Mouse (Mus musculus) lung, adult 10 weeks (tissue): Measurements from ENCODE around the gene Kbtbd4. TPM values are rescaled to one million over a fixed set of nuclear protein-coding genes. Genes with fewer than 3 reads are reported as not detected.

Experiments
- polyA plus RNA-seq: library from polyadenylated mRNA; stranded (reverse); fragments of 350-450 nt; fragmentation: Illumina TruSeq; extraction: RNeasy Lipid Tissue Mini Kit (QIAGEN cat#74804); gene quantifications from one replicate; pipeline ENCODE4 v1.2.3, GENCODE M21; 2014; ENCODE audit warnings: low read depth, low replicate concordance; ENCODE audit not compliant: insufficient read depth

Gene Kbtbd4
- 9.1 TPM for polyA plus RNA-seq

DNA sequence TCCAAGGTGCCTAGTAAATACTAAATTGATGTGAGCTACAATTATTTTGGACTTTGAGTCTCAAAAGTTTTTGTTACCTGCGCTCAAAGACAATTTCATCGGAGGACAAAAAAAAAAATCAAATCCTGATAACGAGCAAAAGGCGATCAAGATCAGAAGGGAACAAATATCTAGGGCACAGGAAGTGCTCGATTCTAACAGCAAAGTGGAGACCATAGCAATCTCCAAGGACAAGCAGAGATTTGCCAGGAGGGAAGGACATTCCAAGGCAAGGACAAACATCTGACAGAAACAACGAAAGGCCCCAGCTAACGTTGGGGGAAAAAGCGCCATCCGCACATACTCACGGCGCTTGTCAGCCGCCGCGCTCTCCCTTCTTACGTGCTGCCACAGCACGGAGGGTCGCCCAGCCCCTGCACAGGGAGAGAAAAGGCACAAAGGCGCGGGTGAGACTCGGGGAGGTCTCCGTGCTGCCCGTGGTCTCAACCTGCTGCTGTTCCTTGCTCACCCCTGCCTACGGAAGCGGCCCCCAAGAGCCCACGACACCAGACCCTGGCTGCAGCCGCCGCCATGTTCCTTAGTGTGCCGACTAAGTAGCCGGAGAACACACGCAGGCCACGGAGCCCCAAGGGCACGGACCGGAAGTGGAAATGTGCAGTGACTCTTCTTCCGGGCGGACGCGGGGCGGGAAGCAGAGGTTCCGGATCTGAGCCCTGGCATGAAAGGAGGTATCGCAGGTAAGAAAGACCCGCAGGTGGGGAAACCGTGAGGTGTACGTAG lies at the start of gene Kbtbd4, which contains the start of gene Ndufs3:
Gene Kbtbd4, plus strand, starts transcription at position 665 of the 780 bp plus-strand sequence.
Gene Ndufs3, minus strand, starts transcription at position 752 of the 780 bp plus-strand sequence.

DNA sequence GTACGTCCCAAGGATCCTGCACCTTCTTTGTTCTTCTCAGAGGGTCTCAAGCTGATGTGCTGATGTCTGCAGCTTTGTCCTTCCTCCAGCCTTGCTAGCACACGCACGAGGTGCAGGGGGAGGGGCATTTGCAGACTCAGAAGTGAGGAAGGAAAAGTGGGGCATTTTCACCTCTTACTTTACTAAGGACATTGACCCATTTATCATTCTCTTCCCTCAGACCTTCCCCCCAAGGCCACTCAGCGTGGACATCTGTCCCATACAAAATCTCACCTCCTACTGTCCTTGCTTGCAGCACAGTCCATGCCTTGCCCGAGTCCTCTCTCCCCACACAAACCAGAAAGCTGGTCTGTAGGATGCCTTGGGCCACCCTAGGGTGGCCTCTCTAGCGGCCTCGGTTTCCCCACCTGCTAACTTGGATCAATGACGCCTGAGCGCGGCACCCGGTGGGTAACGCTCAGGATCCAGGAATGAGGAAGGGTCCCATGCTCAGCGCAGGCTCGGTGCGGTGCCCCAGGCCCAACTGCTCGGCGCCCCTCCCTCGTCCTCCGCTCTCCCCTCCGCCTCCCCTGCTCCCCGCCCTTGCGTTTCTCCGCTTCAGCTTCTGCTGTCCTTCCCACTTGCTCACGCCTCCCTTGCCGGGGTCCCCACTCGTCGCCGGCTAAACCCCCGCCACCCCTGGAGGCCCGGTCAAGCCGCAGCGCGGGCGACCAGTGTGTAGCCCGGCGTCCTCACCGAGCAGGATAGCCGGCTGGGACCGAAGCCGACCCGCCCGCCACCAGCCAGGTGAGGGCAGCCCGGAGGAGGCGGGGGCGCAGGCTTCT lies 19.1 kb upstream of the Kbtbd4 start, which contains the start of gene C1qtnf4:
Gene C1qtnf4, plus strand, starts transcription at position 643 of the 824 bp plus-strand sequence.

DNA sequence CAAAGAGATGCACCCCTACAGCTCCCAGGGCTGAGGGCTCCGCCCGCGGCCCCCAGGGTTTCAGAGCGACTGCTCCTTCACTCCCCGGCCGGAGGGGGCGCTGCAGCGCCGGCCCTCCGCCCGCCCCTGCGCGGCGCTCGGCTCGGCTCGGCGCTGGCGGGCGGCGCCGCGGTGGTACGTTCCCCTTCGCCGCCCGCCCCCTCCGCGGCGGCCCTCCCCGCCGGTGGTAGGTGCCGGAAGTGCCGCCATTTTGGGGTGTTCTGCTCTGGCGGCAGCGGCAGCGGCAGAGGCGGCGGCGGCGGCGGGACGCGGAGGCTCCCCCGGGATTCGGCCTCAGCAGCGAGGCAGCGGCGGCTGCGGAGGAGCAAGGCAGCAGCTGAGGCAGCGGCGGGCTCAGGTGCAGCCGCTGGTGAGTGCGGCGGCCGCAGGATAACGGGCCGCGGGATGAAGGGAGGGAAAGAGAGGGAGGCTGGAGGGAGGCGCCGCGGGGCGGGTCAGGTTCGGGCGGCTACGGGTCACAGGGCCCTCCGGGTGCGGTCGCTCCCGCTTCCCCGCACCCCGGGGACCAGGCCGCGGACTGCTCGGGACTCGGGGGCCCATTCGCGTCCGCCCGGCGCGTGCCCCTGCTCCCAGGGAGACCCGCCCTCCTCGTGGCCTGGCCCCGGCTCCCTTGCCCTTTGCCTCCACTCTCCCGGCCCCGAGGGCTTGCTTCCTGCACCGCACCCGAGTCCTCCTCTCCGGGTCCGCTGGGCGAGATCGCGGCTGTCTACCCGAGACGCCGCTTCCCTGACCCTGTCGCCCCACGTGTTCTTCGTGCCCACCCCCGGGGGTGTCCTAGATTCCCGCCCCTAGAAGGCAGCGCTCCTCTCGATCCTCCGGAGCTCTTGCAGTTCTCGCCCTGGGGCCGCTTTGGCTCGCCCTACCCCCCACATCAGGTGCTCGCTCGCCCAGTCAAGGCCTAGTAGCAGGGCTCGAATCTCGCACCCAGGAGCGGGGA lies 36.0 kb downstream of the Kbtbd4 start, which contains the start of gene Celf1:
Gene Celf1, plus strand, starts transcription at position 150 of the 997 bp plus-strand sequence.

Other genes with a start within 250 kb of the Kbtbd4 start
- 8.8 TPM for gene Nup160, start 227.5 kb upstream of the Kbtbd4 start, polyA plus RNA-seq
- 14.6 TPM for gene Fnbp4, start 159.4 kb upstream of the Kbtbd4 start, polyA plus RNA-seq
- 2.5 TPM for gene Agbl2, start 122.0 kb upstream of the Kbtbd4 start, polyA plus RNA-seq
- 106 TPM for gene Mtch2, start 57.6 kb upstream of the Kbtbd4 start, polyA plus RNA-seq
- gene C1qtnf4, start 18.9 kb upstream of the Kbtbd4 start, polyA plus RNA-seq, result 2.3 TPM
- 125 TPM for gene Ndufs3, start 87 bp downstream of the Kbtbd4 start, polyA plus RNA-seq
- 21.3 TPM for gene Celf1, start 35.6 kb downstream of the Kbtbd4 start, polyA plus RNA-seq
- gene Rapsn, start 130.9 kb downstream of the Kbtbd4 start, polyA plus RNA-seq, result 1.7 TPM
- 141 TPM for gene Psmc3, start 149.3 kb downstream of the Kbtbd4 start, polyA plus RNA-seq
- 22.6 TPM for gene Slc39a13, start 165.7 kb downstream of the Kbtbd4 start, polyA plus RNA-seq
- 29.8 TPM for gene Spi1, start 177.7 kb downstream of the Kbtbd4 start, polyA plus RNA-seq
- 3.7 TPM for gene Mybpc3, start 213.4 kb downstream of the Kbtbd4 start, polyA plus RNA-seq